Mouse (Mus musculus): ENCODE data around the gene Nkx2-2. TPM values are rescaled to one million over a fixed set of nuclear protein-coding genes. Genes with fewer than 3 reads are reported as not detected.

The Nkx2-2 gene
- total and polyA plus RNA-seq, 3 experiments: not detected

DNA sequence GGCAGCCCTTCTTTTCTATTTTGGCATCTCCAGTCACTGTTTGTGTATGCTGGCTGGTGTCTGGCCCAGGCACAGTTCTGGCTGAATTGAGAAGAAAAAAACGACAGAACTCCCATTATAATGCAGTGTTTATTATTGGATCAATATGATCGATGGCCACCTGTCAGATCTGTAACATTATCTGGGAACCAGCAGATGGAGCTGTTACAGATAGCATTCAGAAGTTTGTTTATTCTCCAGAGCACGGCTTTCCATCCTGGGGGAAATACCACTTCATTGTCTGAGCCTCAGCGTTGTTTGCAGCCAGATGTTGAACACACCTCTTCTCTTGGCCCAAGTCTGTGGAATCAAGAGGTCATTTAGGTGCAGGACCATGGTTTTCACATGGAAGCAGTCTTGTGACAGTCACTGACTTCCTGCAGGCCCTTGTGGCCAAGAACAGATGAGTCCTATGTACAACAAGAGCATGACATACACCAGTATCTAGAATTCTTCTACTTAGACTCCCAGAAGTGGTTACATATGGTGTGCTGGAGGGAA is 11.1 kb upstream of the Nkx2-2 start:
- Histone ChIP-seq H3K4me2 (ENCODE audit: insufficient read depth, low read depth, poor library complexity, severe bottlenecking) (no peak overlapping the region), H3K9ac (ENCODE audit: insufficient read depth, low read depth) (no peak overlapping the region), H3K9me3 (replicated peaks; ENCODE audit: low read length) (no peaks in the 10 kb centered on the region), H3K4me3 (replicated peaks in 1 of 3; ENCODE audit: low read depth in 2 of 3, low read length in 2 of 3, poor library complexity in 1 of 3) (no peak overlapping the region), H3K79me2 (replicated peaks; ENCODE audit: control insufficient read depth, extremely low read depth, insufficient read depth, poor library complexity, severe bottlenecking) (no peaks in the 10 kb centered on the region), H3K36me3 (replicated peaks in 1 of 2; ENCODE audit: control insufficient read depth in 1 of 2, insufficient read depth in 1 of 2, low read length in 1 of 2) (no peaks in the 10 kb centered on the region), H3K27ac (ENCODE audit: insufficient read depth, low read depth) (no peak overlapping the region), H3K27me3 (replicated peaks) (no peaks in the 10 kb centered on the region), H3K4me1 (ENCODE audit: control insufficient read depth in 1 of 2, insufficient read depth in 2 of 2) (peaks cover 0 to 6% of the 10 kb centered on the region in 2 experiments; a peak in 1 of 4 replicates)
- in situ Hi-C loops (cut with MboI; ENCODE audit: low pct_ligation_motif_present, low pct_unique_long_range_greater_than_20kb, low sequenced_read_pairs): no loop called here
- peak; percentile 18 for DNase-seq (ENCODE audit: extremely low read depth)
- TF ChIP-seq TBP (conservative IDR thresholded peaks at IDR 0.05; ENCODE audit: low read depth, low read length) (no peak), EP300 (IDR thresholded peaks at IDR 0.05; ENCODE audit: low read length) (no peak), CTCF (conservative IDR thresholded peaks at IDR 0.05 in 1 of 2, IDR thresholded peaks at IDR 0.05 in 1 of 2; ENCODE audit: low read depth in 2 of 2, low read length in 2 of 2) (peak; percentile 17 to 65; a peak in 2 of 4 replicates), MYC (IDR thresholded peaks at IDR 0.05; ENCODE audit: low read depth, low read length) (no peak), SMC3 (IDR thresholded peaks at IDR 0.05; ENCODE audit: low read depth, low read length) (peak; percentile 71), MAX (IDR thresholded peaks at IDR 0.05; ENCODE audit: low read length) (no peak), ZKSCAN1 (IDR thresholded peaks at IDR 0.05; ENCODE audit: borderline replicate concordance, low read depth, low read length) (no peak), HCFC1 (IDR thresholded peaks at IDR 0.05; ENCODE audit: low read depth, low read length) (no peak), ZMIZ1 (IDR thresholded peaks at IDR 0.05; ENCODE audit: low read depth, low read length) (no peak), RAD21 (IDR thresholded peaks at IDR 0.05; ENCODE audit: low read depth, low read length) (peak; percentile 18), ETS1 (conservative IDR thresholded peaks at IDR 0.05; ENCODE audit: low read depth, low read length) (no peak), POLR2AphosphoS2 (IDR thresholded peaks at IDR 0.05; ENCODE audit: low read depth, low read length) (no peak), JUND (conservative IDR thresholded peaks at IDR 0.05; ENCODE audit: low read depth, low read length) (no peak)
- dilution Hi-C loops (cut with MboI; ENCODE audit: extremely low pct_ligation_motif_present, extremely low pct_unique_long_range_greater_than_20kb, low sequenced_read_pairs): no loop called here

DNA sequence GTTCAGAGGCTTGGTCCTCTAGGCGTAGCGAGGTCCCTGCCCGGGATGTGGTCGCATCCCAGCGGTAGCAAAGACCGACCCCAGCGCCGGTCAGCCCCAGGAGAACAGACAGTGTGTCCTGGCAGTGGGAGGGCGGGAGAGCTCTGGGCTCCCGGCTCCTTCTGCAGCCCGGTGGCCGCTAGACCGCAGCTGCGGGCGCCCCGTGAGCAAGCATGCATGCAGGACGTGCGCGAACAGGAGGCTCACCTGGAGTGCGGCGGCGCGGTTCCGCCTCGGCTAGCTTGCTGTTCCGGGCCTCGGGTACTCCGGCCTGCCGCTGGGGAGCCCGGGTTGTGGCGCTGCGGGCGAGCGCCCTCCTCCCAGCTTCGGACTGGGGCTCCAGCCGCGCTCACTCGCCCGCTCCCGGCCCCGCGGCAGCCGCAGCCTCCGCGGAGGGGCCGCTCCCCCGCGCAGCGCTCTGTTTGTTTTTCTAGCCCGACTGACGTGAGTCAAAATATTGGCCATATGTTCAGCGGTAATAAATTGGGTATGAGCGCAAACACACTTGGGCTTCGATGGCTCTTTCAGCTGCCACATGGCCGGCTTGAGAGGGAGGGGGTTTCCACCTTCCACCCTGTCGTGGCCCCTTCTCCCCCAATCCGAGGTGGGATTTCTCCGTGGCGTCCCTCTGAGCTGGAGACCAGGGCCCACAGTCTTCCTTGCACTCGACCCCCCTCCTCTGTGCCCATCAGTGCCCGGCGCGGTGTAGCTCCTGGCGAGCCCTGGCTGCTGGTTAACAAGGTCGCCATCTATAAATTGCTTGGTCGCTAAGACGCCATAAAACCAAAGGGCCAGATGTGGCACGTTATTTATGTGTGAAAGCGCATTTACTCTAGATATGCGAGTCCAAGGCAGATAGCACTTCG is 920 bp upstream of the Nkx2-2 start:
- no peak overlapping the region for H3K4me3 ChIP-seq (replicated peaks in 1 of 3; ENCODE audit: low read depth in 2 of 3, low read length in 2 of 3, poor library complexity in 1 of 3)
- no peak overlapping the region for H3K9ac ChIP-seq (ENCODE audit: insufficient read depth, low read depth)

More for the DNA sequence above, 920 bp upstream of the Nkx2-2 start:
- Histone ChIP-seq H3K79me2 (replicated peaks; ENCODE audit: control insufficient read depth, extremely low read depth, insufficient read depth, poor library complexity, severe bottlenecking) (no peaks in the 10 kb centered on the region), H3K4me1 (ENCODE audit: control insufficient read depth in 1 of 2, insufficient read depth in 2 of 2) (no peaks in the 10 kb centered on the region), H3K36me3 (replicated peaks in 1 of 2; ENCODE audit: control insufficient read depth in 1 of 2, insufficient read depth in 1 of 2, low read length in 1 of 2) (no peaks in the 10 kb centered on the region), H3K27ac (ENCODE audit: insufficient read depth, low read depth) (no peak overlapping the region), H3K27me3 (replicated peaks) (peaks cover 34% of the 10 kb centered on the region), H3K9me3 (replicated peaks; ENCODE audit: low read length) (peaks cover 11% of the 10 kb centered on the region), H3K4me2 (ENCODE audit: insufficient read depth, low read depth, poor library complexity, severe bottlenecking) (no peak overlapping the region)
- DNase-seq (ENCODE audit: extremely low read depth): no peak
- in situ Hi-C loops (cut with MboI; ENCODE audit: low pct_ligation_motif_present, low pct_unique_long_range_greater_than_20kb, low sequenced_read_pairs): no loop called here
- dilution Hi-C loops (cut with MboI; ENCODE audit: extremely low pct_ligation_motif_present, extremely low pct_unique_long_range_greater_than_20kb, low sequenced_read_pairs): no loop called here
- no peak for TF ChIP-seq ZC3H11A (IDR thresholded peaks at IDR 0.05; ENCODE audit: low read depth, low read length)
- TF ChIP-seq MEF2A (IDR thresholded peaks at IDR 0.05; ENCODE audit: borderline replicate concordance, low read depth, low read length): no peak
- no peak for TF ChIP-seq POLR2AphosphoS2 (IDR thresholded peaks at IDR 0.05; ENCODE audit: low read depth, low read length)
- TF ChIP-seq UBTF (IDR thresholded peaks at IDR 0.05; ENCODE audit: low read depth, low read length): no peak
- TF ChIP-seq ETS1 (conservative IDR thresholded peaks at IDR 0.05; ENCODE audit: low read depth, low read length): no peak
- TF ChIP-seq MXI1 (IDR thresholded peaks at IDR 0.05; ENCODE audit: low read depth, low read length): no peak
- no peak for TF ChIP-seq KAT2A (IDR thresholded peaks at IDR 0.05; ENCODE audit: insufficient replicate concordance, low read length)
- no peak for TF ChIP-seq TBP (conservative IDR thresholded peaks at IDR 0.05; ENCODE audit: low read depth, low read length)
- TF ChIP-seq MAFK (IDR thresholded peaks at IDR 0.05; ENCODE audit: insufficient replicate concordance, low read length): no peak
- TF ChIP-seq USF1 (IDR thresholded peaks at IDR 0.05; ENCODE audit: low read depth, low read length): no peak
- TF ChIP-seq MYC (IDR thresholded peaks at IDR 0.05; ENCODE audit: low read depth, low read length): no peak
- TF ChIP-seq RCOR1 (conservative IDR thresholded peaks at IDR 0.05; ENCODE audit: low read depth, low read length): no peak
- no peak for TF ChIP-seq USF2 (conservative IDR thresholded peaks at IDR 0.05; ENCODE audit: low read depth, low read length)
- TF ChIP-seq SMC3 (IDR thresholded peaks at IDR 0.05; ENCODE audit: low read depth, low read length): no peak
- TF ChIP-seq JUND (conservative IDR thresholded peaks at IDR 0.05; ENCODE audit: low read depth, low read length): no peak
- TF ChIP-seq MAX (IDR thresholded peaks at IDR 0.05; ENCODE audit: low read length): no peak
